Mouse (Mus musculus): ENCODE measurements around the gene Cdh6. TPM values are rescaled to one million over a fixed set of nuclear protein-coding genes. Genes with fewer than 3 reads are reported as not detected.

Cdh6 gene
- polyA plus RNA-seq, 1 experiment from 2014 or later, result 11.4 TPM

DNA sequence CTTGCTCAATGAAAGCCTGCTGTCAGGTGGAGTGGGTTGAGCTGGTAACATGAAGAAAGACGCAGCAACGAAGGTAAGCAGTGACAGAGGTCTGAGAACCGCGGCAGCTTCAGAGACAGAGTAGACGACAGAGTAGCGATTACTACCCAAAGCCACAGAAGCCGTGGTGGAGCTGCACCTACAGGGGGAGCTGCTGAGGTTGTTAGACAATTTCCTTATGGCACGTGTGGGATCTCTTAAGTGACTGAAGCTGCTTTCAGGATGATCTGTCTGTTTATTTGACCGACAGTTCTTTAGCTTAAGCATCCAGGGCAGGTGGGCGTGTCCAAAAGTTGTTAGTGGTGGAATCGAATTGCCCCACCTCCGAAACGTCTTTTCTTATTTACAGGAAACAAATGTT is 167.5 kb downstream of the Cdh6 start:
- Histone ChIP-seq H3K4me1 (ENCODE audit: control insufficient read depth, insufficient read depth, low read length) (no peaks in the 10 kb centered on the region), H3K4me2 (ENCODE audit: low read length) (no peak overlapping the region), H3K36me3 (ENCODE audit: control insufficient read depth, insufficient read depth, low read length) (no peaks in the 10 kb centered on the region), H3K4me3 (replicated peaks; ENCODE audit: low read depth, low read length) (no peak overlapping the region), H3K9ac (replicated peaks; ENCODE audit: low read length) (no peak overlapping the region), H3K27me3 (ENCODE audit: control insufficient read depth, insufficient read depth, low read length) (no peaks in the 10 kb centered on the region), H3K27ac (replicated peaks; ENCODE audit: low read depth, low read length) (no peak overlapping the region), H3K9me3 (ENCODE audit: control insufficient read depth, low read length) (no peaks in the 10 kb centered on the region)
- 82% methylated on average over 13 of the region's 13 CpGs for WGBS
- DNase-seq, result no peak
- no peak for ATAC-seq (ENCODE audit: low FRiP score, low TSS enrichment)

DNA sequence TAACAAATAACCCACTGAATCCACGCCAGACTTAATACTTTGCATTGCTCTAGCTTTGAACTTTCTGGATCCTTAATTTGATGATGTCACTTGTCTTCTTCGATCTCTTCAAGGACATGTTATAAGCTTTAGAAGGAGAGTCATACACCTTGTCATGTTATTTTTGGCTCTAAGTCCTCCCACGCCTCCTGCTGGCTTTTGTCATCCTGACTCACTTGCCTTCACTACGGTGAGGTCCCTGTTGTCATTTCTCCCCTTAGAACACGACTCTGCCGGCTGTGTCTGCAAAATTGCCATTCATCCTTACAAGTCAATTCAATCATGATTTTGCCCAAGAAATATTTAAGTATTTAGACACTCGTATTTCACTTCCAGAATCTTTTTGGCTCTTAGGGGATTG is 171.9 kb downstream of the Cdh6 start:
- Histone ChIP-seq H3K4me3 (replicated peaks; ENCODE audit: low read depth, low read length) (no peak overlapping the region), H3K36me3 (ENCODE audit: control insufficient read depth, insufficient read depth, low read length) (no peaks in the 10 kb centered on the region), H3K9me3 (ENCODE audit: control insufficient read depth, low read length) (no peaks in the 10 kb centered on the region), H3K27ac (replicated peaks; ENCODE audit: low read depth, low read length) (no peak overlapping the region), H3K4me1 (ENCODE audit: control insufficient read depth, insufficient read depth, low read length) (no peaks in the 10 kb centered on the region), H3K9ac (replicated peaks; ENCODE audit: low read length) (no peak overlapping the region), H3K4me2 (ENCODE audit: low read length) (no peak overlapping the region), H3K27me3 (ENCODE audit: control insufficient read depth, insufficient read depth, low read length) (no peaks in the 10 kb centered on the region)
- 77% methylated on average over 7 of the region's 7 CpGs for WGBS
- DNase-seq (no peak), ATAC-seq (ENCODE audit: low FRiP score, low TSS enrichment) (no peak)

DNA sequence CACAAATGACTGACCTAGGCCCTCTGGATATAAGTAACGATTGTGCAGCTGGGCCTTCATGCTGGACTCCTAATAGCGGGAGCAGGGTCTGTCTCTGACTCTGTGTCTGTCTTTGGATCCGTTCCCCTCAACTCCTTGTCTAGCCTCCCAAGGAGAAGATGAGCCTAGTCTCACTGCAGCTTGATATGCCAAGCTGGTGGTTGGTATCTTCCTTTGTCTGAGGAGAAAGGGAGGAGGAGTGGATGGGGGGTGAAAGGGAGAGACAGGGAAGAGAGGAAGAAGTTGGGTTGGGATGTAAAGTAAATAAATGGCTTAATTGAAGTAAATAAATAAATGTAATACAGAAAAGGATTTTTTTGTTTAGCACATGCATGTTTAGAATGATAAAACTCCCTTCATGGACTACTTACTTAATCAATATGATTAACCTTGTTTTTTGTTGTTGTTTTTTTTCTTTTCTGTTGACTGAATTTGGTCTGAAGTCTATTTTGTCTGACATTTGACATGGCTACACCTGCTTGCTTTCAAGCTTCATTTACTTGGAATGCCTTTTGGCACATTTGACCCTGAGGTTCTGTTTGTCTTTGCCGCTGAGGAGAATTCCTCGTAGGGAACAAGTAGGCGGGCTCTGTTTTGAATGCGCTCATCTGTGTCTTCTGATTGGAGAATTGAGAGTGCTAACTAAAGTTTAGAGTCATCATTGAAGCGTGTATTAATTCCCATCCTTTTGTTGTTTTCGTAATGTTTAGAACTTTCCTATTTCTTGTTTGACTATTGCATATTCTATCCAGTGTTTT is 178.7 kb downstream of the Cdh6 start:
- Histone ChIP-seq H3K36me3 (ENCODE audit: control insufficient read depth, insufficient read depth, low read length) (no peaks in the 10 kb centered on the region), H3K9me3 (ENCODE audit: control insufficient read depth, low read length) (peaks cover 4% of the 10 kb centered on the region; the same call in 1 of the 2 replicates), H3K4me3 (replicated peaks; ENCODE audit: low read depth, low read length) (no peak overlapping the region), H3K27me3 (ENCODE audit: control insufficient read depth, insufficient read depth, low read length) (no peaks in the 10 kb centered on the region), H3K4me1 (ENCODE audit: control insufficient read depth, insufficient read depth, low read length) (no peaks in the 10 kb centered on the region), H3K27ac (replicated peaks; ENCODE audit: low read depth, low read length) (no peak overlapping the region), H3K9ac (replicated peaks; ENCODE audit: low read length) (no peak overlapping the region), H3K4me2 (ENCODE audit: low read length) (no peak overlapping the region)
- WGBS, result 85% methylated on average over 9 of the region's 9 CpGs
- DNase-seq (no peak), ATAC-seq (ENCODE audit: low FRiP score, low TSS enrichment) (no peak)

Measured in midbrain, embryonic 14.5 days (tissue).